Mouse (Mus musculus) right cerebral cortex, adult 18-20 months (tissue): ENCODE data around the gene Khnyn.

Experiments
- DNase-seq: peaks from one replicate; pipeline ENCODE4 v3.0.0; 2022; ENCODE audit warnings: mixed read lengths

Gene Khnyn

DNA sequence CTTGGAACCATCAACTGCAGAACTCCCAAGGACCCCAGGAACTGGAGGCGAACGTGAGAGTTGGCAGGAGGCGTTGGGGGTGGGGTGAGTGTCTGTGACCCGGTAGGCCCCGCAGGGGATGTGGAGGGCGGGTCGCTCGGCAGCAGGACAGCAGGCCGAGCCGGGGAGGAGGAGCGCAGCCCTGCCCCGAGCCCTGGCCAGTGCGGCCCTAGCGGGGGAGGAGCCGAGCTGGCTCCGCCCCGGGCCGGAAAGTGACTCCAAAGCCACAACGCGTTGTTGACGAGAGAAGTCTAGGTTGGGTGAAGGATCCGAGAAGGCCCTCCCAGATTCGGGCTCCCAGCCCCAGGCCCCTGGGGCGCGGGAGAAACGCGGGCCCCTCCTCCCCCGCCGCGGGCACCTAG lies at the start of gene Khnyn:
Gene Khnyn, plus strand, starts transcription at position 235 of the 401 bp plus-strand sequence.
- DNase-seq = peak; percentile 85

DNA sequence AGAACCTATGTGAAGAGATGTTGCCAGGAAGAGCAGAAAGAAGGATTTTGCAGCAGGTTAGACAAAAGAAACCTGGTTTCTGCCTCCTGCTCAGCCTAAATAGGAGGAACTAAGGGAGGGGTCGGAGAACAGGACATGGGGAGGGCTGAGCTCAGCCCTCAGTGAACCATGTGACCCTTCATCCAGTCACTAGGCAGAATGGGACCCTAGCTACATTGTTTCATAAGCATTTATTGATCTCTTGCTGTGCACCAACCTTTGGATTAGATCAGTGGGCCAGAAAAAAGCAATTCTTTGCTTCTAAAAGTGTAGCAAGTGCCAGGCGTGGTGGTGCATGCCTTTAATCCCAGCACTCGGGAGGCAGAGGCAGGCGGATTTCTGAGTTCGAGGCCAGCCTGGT lies 46.4 kb upstream of the Khnyn start:
- DNase-seq = no peak

DNA sequence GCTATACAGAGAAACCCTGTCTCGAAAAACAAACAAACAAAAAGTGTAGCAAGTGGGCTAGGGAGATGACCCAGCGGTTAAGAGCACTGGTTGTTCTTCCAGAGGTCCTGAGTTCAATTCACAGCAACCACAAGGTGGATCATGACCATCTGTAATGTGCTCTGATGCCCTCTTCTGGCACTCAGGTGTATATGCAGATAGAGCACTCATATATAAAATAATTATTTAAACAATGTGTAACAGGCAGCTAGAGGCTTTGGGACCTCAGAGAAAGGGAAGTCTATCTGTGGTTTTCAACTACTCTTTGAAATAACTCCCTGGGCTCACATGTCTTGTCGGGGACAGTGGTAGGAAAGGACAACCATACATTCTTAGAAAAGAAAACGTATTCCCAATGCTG lies 46.0 kb upstream of the Khnyn start:
- no peak for DNase-seq

DNA sequence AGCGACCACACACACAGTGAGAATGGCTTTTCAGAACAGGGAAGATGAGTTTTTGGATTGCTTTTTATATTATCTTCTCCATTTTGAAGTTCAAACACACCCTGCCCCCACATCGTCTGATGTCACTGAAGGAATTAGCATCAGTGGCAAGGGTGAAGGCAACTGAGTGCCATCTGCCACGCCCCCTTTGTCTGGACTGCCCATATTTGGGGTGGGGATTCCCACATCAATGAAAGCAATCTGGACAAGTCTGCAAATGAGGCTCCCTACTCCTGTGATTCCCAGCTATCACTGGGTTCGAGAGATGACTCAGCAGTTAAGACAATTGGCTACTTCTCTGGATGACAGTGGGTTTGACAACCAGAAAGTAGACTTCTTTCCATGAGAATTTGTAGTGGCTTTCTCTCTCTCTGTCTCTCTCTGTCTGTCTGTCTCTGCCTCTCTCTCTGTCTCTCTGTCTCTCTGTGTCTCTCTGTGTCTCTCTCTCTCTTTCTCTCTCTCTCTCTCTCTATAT lies 43.8 kb upstream of the Khnyn start:
- no peak for DNase-seq

DNA sequence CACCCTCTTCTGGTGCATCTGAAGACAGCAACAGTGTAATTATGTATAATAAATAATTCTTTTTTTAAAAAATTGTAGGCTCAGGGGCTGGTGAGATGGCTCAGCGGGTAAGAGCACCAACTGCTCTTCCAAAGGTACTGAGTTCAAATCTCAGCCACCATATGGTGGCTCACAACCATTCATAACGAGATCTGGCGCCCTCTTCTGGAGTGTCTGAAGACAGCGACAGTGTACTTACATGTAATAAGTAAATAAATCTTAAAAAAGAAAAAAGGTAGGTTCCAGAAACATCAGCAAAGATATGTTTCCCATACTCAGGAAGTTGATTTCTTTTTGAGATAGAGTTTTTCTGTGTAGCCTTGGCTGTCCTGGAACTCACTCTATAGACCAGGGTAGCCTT lies 42.0 kb upstream of the Khnyn start:
- DNase-seq = no peak

DNA sequence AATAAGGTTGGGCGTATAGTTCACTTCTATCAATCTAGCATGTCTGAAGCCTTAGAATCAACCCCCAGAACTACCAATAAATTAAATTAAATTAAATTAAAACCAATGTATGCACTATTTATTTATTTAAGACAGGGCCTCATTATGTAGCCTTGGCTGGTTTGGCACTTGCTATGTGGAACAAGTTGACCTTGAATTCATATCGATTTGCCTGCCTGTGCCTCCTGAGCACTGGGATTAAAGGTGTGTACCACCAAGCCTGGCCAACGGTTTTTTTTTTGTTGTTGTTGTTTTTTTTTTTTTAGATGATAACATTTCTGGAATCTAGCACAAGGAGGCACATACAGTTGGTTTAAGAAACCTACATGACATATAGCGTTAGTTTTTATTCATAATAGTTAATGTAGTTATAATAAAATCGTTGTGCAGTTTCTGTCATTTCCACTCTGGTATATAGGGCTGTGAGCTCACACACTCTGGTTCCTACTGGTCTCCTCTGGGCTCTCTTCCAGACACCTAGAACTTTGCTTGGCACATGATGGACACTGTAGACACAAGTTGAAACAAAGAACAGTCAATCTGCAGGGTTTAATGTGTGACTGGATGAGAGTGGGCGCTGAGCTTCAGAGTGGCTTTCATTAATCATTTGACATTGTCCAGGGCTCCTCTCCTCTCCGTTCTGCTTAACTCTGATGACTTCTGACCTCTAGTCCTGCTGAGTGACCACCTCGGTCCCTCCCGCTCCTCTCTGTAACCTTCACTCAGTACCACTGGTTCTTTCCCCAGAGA lies 39.0 kb upstream of the Khnyn start:
- no peak for DNase-seq

DNA sequence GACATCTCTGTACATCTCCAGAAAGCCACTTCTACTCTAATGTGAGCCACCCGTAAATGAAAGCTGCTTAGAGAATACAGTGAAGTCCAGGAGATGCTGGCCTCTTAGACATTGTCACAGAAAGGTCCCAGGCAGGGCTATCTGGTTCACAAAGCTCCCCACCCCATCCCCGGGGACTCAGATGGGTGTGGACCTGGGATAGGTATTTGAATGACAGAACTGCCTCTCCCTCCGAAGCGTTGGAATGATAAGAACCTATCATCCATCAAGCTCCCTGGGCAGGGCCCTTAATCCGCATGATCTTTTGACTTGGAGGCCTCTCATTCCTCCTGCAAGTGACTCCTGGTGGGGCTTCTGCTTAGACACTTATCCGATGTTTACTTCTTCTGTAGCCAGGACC lies 33.9 kb upstream of the Khnyn start:
- no peak for DNase-seq

DNA sequence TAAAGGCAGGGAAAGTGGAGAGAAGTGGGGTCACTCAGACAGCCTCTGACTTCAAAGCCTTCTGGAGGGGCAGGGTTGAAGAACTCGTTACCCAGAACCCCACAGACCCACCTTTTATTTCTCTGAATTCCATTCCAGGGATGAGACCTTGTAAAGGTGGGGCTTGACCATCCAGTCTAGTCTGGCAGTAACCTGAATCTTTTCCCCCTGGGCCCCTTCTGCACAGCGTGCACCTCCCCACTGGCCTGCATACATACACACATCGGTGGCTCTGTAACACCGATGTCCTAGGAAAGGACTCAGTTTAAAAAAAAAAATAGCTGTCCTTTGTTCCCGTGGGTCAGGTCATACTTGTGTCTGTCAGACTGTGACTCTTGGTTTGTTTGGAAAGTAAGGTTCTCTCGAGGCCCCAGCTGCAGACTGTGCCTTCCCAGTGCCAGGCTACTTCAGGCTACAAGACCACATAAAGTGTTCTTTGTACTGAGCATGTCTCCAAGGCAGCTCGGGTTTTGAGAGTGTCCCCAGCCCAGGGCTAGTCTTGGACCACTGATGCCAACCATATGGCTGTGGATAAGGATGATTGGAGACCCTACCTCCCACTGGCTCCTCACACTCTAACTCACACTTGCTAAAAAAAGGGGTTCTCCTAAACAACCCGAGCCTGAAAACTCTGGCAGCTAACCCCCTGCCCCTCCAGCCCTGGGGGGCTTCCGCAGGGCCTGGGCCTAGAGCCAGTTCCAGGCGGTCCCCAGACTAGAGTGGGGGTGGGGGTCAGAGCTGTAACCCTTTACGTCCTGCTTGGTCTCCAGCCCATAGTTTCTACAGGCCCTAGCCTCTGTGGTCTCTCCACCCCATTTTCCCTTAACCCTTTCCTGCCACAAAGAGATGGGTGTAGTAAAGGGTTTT lies 31.8 kb upstream of the Khnyn start:
- DNase-seq = no peak

DNA sequence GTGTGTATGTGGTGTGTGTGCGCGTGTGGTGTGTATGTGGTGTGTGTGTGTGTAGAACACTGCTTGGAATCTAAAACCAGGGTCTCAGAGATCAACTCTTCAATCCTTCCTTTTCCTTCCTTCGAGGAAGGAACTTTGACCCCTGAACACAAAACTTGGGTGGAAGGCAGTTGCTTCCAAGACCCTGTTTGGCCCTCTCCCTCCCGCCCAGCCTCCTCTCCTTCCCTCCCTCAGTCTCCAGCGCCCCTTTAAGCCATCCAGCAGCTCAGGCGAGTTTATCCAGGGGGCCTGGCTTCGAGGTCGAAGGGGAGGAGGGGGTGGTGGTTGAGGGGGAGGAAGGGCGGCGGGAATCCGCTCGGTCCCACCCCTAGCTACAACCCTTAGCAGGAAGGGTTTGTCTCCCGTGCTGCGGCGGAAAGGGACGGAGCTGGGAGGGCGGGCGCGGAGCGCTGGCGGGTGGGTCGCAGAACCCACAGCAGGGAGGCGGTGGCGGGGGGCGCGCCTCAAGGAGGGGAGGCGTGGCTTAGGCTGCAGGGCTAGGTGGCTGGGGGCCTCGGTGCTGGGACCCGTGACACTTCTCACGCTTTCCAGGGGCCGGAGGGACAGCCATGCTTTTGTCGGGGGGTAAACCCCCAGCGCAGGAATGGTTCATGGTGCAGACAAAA lies 31.0 kb upstream of the Khnyn start, which contains the start of gene Nynrin:
Gene Nynrin, plus strand, starts transcription at position 390 of the 665 bp plus-strand sequence.
- no peak for DNase-seq

DNA sequence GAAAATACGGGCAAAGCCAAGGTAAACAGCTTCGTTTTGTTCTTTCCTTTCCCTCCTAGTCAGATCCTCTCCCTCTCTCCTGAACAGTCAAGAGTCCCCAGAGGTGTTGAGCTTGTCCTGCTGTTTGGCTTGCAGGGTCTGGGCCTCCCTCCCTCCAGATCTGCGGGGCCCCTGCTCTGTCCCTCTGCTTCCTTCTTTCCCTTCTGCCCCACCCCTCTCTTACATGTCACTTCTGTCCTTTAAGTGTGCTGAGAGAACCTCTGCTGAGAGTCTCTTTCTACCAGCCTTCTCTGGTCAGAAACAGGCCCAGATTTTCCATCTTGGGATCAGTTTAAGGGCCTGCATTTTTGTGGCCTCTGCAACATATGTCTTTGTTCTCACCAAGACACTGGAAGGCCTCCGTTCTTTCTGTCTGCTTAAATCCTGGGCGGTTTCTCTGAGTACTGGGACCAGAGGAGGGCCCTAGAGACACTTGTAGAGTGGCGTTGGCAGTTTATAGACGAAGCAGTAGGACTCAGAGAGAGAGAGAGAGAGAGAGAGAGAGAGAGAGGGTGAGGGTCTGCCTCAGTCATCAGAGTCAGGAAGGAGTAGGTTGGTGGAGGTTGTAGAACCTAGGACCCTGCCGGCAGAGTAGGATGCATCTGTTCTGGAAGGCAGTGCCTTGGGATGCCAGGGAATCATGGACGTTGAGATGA lies 30.2 kb upstream of the Khnyn start:
- no peak for DNase-seq

DNA sequence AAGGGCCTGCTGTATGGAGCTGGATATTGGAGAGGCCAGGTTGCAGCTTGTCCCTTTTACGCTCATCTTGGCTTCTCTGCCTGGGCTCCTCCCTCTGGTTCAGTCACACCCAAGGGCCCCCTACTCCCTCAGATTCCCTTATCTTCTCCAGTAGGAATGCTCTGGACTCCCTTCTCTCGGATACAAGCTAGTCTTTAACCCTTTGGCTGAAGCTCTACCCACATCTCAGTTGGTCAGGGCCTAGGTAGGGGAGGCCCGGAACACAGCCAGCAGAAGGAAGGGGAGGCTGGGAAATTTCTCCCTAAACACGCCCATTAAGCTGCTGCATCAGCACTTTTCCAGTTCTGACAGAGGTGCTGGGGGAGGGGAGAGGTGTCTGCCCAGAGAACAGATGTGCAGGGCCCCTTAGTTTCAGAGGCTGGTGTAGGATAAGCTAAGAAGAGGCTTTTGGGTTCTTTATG lies 29.6 kb upstream of the Khnyn start:
- no peak for DNase-seq

DNA sequence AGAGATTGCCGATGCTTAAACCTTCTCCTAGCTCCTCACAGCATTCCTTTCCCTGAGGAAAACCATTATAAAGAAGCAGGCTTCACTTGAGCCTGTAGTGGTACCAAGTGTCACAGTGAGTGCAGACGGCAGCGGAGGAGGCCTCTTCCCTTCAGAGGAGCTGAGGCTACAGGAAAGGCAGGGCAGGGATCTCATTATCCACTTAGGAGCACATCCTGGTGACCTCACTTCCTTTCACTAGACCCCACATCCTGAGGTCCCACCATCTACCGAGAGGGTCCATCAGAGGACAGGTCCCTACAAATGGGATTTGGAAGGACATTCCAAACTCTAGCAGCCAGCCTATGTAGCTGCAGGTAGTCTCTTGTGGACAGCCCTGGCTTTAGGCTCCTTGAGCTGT lies 27.2 kb upstream of the Khnyn start:
- DNase-seq = no peak

DNA sequence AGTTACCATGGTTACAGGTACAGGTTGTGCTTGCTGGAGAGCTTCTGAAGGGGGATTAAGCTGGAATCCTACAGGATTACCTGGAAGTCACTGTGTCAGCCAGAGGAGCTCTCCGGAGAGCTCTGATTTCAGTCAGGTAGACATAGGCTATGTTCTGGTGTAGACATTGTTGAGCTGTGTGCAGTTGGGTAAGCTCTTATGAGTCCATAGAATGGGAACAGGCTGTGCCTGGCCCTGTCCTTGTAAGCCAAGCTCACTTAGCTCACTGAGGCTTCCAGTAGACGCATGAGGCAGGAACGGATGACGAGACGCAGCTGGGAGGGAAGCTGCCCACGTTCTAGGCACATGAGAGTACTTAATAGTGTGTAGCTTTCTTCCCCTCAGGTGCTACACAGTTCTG lies 22.6 kb upstream of the Khnyn start:
- DNase-seq = no peak

DNA sequence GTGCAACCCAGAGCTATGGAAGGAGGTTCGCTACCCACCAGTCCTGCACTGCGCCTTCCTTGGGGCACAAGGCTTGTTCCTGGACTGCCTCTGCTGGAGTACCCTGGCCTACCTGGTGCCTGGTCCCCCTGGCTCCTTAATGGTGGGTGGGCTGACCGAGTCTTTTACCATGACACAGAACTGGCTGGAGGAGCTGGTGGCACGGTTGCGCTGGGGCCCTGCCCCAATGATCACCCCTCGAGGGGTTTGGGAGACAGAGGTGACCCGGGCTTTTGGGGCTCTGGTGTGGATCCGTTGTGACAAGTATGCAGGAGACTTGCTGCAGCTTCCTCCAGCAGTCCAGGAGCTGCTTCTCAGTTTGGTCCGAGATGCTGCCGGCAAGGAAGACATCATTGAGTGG lies 21.8 kb upstream of the Khnyn start:
- DNase-seq = no peak

DNA sequence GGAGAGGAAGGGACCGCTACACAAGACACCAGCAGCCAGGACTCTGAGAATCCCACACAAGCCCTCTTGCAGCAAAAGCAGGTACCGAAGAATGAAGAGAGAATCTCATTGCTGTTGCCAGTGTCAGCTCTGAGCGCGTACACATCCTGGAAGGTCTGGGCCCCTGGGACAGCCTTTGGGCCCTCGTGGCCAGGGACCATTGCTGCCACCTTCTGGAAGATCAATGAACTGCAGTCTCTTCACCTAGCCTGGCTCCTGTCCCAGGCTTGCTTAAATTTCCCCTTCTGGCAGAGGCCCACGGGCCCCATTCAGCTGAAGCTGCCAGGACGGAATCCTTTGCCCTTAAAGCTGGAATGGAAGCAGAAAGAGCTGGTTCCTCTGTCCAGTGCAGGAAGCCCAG lies 21.0 kb upstream of the Khnyn start:
- peak; percentile 25 for DNase-seq

DNA sequence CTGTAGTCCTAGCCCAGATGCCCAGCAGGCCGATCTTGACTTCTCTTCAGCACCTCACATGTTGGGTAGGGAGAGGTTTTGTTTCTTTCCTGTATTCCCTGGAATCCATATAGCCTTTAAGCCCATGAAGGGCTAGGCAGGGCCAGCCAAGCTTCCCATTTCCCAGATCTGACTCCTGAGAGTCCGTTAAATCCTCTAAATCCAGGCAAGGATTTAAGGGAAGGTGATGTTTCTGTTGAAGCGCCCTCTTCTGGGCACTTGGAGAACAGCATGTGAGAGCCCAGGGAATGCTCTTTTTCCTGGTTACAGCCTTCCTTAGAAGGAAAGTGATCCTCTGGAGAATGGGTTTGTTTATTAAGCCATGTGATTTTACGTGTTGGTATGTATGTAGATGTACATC lies 17.8 kb upstream of the Khnyn start:
- peak; percentile 46 for DNase-seq

DNA sequence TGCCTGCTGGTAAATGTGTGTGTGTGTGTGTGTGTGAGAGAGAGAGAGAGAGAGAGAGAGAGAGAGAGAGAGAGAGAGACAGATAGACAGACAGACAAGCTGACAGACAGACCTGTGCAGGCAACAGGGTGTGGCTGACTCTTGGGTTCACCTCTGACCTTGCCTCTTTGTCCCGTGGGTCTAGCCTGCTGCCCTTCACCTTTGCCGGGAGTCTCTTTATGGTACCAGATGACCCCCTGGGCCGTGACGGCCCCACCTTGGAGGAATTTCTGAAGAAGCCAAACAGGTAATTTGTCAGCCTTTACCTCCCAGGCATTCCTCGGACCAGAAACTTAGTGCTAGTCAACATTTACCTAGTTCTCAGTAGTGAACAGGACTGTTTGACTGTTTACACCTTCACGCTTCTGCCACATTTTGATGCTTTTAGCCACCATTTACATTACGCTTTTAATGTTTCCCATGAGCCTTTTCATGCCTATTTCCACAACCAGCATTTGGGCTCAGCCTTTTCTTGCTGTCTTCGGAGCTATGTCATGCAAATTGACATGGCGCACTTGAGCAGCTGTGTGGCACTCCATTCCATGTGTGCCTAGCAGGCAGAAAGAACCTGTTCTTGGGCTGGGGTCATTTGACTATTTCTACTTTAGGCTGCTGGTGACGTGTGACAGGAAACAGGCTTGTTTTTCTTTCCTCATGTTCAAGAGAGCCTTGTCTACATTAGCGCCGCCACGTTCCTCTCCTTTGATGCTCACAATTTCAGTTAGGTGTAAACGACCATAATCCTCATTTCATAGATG lies 16.3 kb upstream of the Khnyn start:
- no peak for DNase-seq

DNA sequence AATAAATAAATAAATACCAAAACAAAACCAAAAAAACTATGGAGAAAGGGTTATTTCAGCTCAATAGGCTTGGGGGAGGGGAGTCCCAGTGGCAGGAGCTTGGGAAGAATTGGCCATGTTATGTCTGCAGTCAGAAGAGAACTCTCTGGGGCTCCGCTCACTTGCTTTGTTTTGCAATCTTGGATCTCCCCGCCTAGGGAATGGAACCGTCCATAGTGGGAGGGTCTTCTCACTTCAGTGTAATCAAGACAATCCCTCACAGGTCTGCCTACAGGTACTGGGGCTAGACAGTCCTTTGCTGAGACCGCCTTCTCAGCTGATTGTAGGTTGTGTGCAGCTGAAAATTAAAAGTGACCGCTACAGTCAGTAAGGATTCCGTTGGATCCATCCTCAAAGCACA lies 15.2 kb upstream of the Khnyn start:
- no peak for DNase-seq

DNA sequence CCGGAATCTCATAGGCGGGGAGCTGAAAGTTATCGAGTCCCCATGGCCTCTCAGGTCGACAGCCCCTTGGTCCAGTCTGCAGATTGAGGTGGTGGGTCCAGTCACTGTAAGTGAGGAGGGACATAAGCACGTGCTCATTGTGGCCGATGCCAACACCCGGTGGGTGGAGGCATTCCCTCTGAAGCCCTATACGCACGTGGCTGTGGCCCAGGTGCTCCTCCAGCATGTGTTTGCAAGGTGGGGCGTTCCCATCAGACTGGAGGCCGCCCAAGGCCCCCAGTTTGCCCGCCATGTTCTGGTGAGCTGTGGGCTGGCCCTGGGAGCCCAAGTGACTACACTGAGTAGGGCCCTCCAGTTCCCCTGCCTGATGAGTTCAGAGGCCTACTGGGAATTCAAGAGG lies 12.7 kb upstream of the Khnyn start:
- DNase-seq = no peak

DNA sequence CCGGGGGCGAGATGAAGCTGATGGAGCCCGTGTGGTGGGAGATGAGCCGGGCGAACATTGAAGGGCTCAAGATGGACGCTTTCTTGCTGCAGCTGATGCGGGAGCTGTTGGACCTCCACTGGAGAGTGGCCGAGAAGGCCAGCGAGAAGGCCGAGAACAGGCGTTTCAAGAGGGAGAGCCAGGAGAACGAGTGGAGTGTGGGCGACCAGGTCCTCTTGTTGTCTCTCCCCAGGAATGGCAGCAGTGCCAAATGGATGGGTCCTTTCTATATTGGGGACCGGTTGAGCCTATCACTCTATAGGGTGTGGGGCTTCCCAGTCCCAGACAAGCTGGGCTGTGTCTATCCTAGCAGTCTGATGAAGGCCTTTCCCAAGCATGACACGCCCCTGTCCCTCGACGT lies 12.2 kb upstream of the Khnyn start:
- DNase-seq = no peak

DNA sequence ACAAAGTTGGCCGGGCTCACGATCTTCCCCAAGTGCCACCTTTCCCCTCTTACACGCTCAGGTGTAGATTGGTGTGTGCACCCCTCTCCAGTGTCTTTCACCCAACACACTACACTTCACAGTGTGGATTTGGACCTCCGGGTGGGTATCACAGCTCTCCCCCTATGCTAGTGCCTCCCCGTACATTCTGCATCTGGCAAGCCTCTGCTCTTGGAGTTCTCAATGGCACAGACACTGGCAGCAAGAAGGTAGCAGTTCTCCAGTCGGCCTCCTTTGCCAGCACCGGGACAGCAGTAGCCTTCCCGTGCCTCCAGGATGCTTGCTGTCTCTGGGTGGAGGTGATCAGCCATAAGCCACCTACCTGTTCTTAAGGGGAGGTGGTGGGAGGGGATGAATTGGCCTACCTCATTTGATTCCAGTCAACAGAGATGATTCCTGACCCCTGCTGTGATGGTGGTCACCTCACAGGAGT lies 11.5 kb upstream of the Khnyn start:
- no peak for DNase-seq
